Mouse (Mus musculus): ENCODE measurements around the gene Xirp1. TPM values are rescaled to one million over a fixed set of nuclear protein-coding genes. Genes with fewer than 3 reads are reported as not detected.

The Xirp1 gene
- polyA plus RNA-seq, 1 experiment = 3.5 TPM

GRCm38 (mm10) chr9:119973869-119974520, 49.4 kb downstream of the Xirp1 start:
- TF ChIP-seq CTCF (IDR thresholded peaks at IDR 0.05; ENCODE audit: control insufficient read depth, insufficient read depth, insufficient read length) = peak; percentile 39
- TF ChIP-seq CEBPB (IDR thresholded peaks at IDR 0.05; ENCODE audit: low read depth) = no peak
- no peak for TF ChIP-seq MYOG (IDR thresholded peaks at IDR 0.05; ENCODE audit: control insufficient read depth, extremely low read depth, insufficient read length)
- TF ChIP-seq MAX (IDR thresholded peaks at IDR 0.05) = no peak
- peaks cover 48% of the 10 kb centered on the region for H3K36me3 ChIP-seq (ENCODE audit: control insufficient read depth, insufficient read depth)
- H3K27me3 ChIP-seq (ENCODE audit: control insufficient read depth, insufficient read depth, insufficient read length) = no peaks in the 10 kb centered on the region
- peaks cover 18% of the 10 kb centered on the region for H3K79me3 ChIP-seq (ENCODE audit: low read depth)
- no peak overlapping the region for H3ac ChIP-seq (ENCODE audit: control insufficient read depth, insufficient read length, low read depth)
- H3K4me3 ChIP-seq (ENCODE audit: insufficient read depth, poor library complexity, severe bottlenecking) = no peak overlapping the region
- H3K79me2 ChIP-seq (ENCODE audit: control insufficient read depth, insufficient read depth) = peaks cover 27% of the 10 kb centered on the region

- TF ChIP-seq MAX (IDR thresholded peaks at IDR 0.05) (no peak), CTCF (IDR thresholded peaks at IDR 0.05; ENCODE audit: control insufficient read depth, insufficient read depth, insufficient read length) (no peak), CEBPB (IDR thresholded peaks at IDR 0.05; ENCODE audit: low read depth) (no peak), FOSL1 (IDR thresholded peaks at IDR 0.05; ENCODE audit: insufficient read depth, low read length, poor library complexity, severe bottlenecking) (no peak)
Measured at GRCm38 (mm10) chr9:119973281-119973680, 50.1 kb downstream of the Xirp1 start.

GRCm38 (mm10) chr9:119972582-119972981, 50.8 kb downstream of the Xirp1 start:
- H3K27me3 ChIP-seq (ENCODE audit: control insufficient read depth, insufficient read depth, insufficient read length) = no peaks in the 10 kb centered on the region
- H3K4me3 ChIP-seq (ENCODE audit: insufficient read depth, poor library complexity, severe bottlenecking) = no peak overlapping the region
- peaks cover 13% of the 10 kb centered on the region for H3K79me2 ChIP-seq (ENCODE audit: control insufficient read depth, insufficient read depth)
- peaks cover 3% of the 10 kb centered on the region for H3K79me3 ChIP-seq (ENCODE audit: low read depth)
- no peak overlapping the region for H3ac ChIP-seq (ENCODE audit: control insufficient read depth, insufficient read length, low read depth)
- H3K36me3 ChIP-seq (ENCODE audit: control insufficient read depth, insufficient read depth) = peaks cover 48% of the 10 kb centered on the region
- TF ChIP-seq CEBPB (IDR thresholded peaks at IDR 0.05; ENCODE audit: low read depth) (no peak), FOSL1 (IDR thresholded peaks at IDR 0.05; ENCODE audit: insufficient read depth, low read length, poor library complexity, severe bottlenecking) (no peak), MAX (IDR thresholded peaks at IDR 0.05) (no peak), CTCF (IDR thresholded peaks at IDR 0.05; ENCODE audit: control insufficient read depth, insufficient read depth, insufficient read length) (no peak), MYOD1 (IDR thresholded peaks at IDR 0.05; ENCODE audit: control insufficient read depth, insufficient read length, low read depth) (no peak), USF1 (IDR thresholded peaks at IDR 0.05; ENCODE audit: low read depth) (no peak), MYOG (IDR thresholded peaks at IDR 0.05; ENCODE audit: control insufficient read depth, extremely low read depth, insufficient read length) (no peak)

More at GRCm38 (mm10) chr9:119973281-119973680, 50.1 kb downstream of the Xirp1 start:
- Histone ChIP-seq H3K36me3 (ENCODE audit: control insufficient read depth, insufficient read depth) (peaks cover 48% of the 10 kb centered on the region), H3K4me3 (ENCODE audit: insufficient read depth, poor library complexity, severe bottlenecking) (no peak overlapping the region), H3K79me3 (ENCODE audit: low read depth) (peaks cover 10% of the 10 kb centered on the region), H3K79me2 (ENCODE audit: control insufficient read depth, insufficient read depth) (peaks cover 20% of the 10 kb centered on the region), H3K27me3 (ENCODE audit: control insufficient read depth, insufficient read depth, insufficient read length) (no peaks in the 10 kb centered on the region), H3ac (ENCODE audit: control insufficient read depth, insufficient read length, low read depth) (no peak overlapping the region)

GRCm38 (mm10) chr9:119972166-119972565, 51.2 kb downstream of the Xirp1 start:
- no peak overlapping the region for H3K4me3 ChIP-seq (ENCODE audit: insufficient read depth, poor library complexity, severe bottlenecking)
- no peak overlapping the region for H3ac ChIP-seq (ENCODE audit: control insufficient read depth, insufficient read length, low read depth)
- H3K36me3 ChIP-seq (ENCODE audit: control insufficient read depth, insufficient read depth) = peaks cover 46% of the 10 kb centered on the region
- H3K79me3 ChIP-seq (ENCODE audit: low read depth) = peaks cover under 1% of the 10 kb centered on the region
- H3K27me3 ChIP-seq (ENCODE audit: control insufficient read depth, insufficient read depth, insufficient read length) = no peaks in the 10 kb centered on the region
- peaks cover 9% of the 10 kb centered on the region for H3K79me2 ChIP-seq (ENCODE audit: control insufficient read depth, insufficient read depth)
- TF ChIP-seq CEBPB (IDR thresholded peaks at IDR 0.05; ENCODE audit: low read depth) = no peak
- TF ChIP-seq MAX (IDR thresholded peaks at IDR 0.05) = no peak
- TF ChIP-seq MYOG (IDR thresholded peaks at IDR 0.05; ENCODE audit: control insufficient read depth, extremely low read depth, insufficient read length) = no peak
- TF ChIP-seq USF1 (IDR thresholded peaks at IDR 0.05; ENCODE audit: low read depth) = no peak
- TF ChIP-seq MYOD1 (IDR thresholded peaks at IDR 0.05; ENCODE audit: control insufficient read depth, insufficient read length, low read depth) = no peak
- TF ChIP-seq FOSL1 (IDR thresholded peaks at IDR 0.05; ENCODE audit: insufficient read depth, low read length, poor library complexity, severe bottlenecking) = no peak
- no peak for TF ChIP-seq CTCF (IDR thresholded peaks at IDR 0.05; ENCODE audit: control insufficient read depth, insufficient read depth, insufficient read length)

GRCm38 (mm10) chr9:119970763-119971656, 52.4 kb downstream of the Xirp1 start:
- Histone ChIP-seq H3ac (ENCODE audit: control insufficient read depth, insufficient read length, low read depth) (no peak overlapping the region), H3K79me3 (ENCODE audit: low read depth) (no peaks in the 10 kb centered on the region), H3K4me3 (ENCODE audit: insufficient read depth, poor library complexity, severe bottlenecking) (no peak overlapping the region), H3K79me2 (ENCODE audit: control insufficient read depth, insufficient read depth) (no peaks in the 10 kb centered on the region), H3K27me3 (ENCODE audit: control insufficient read depth, insufficient read depth, insufficient read length) (no peaks in the 10 kb centered on the region), H3K36me3 (ENCODE audit: control insufficient read depth, insufficient read depth) (peaks cover 37% of the 10 kb centered on the region)
- no peak for TF ChIP-seq FOSL1 (IDR thresholded peaks at IDR 0.05; ENCODE audit: insufficient read depth, low read length, poor library complexity, severe bottlenecking)
- TF ChIP-seq MYOD1 (IDR thresholded peaks at IDR 0.05; ENCODE audit: control insufficient read depth, insufficient read length, low read depth) = no peak
- no peak for TF ChIP-seq CTCF (IDR thresholded peaks at IDR 0.05; ENCODE audit: control insufficient read depth, insufficient read depth, insufficient read length)
- no peak for TF ChIP-seq MYOG (IDR thresholded peaks at IDR 0.05; ENCODE audit: control insufficient read depth, extremely low read depth, insufficient read length)
- no peak for TF ChIP-seq MAX (IDR thresholded peaks at IDR 0.05)
- TF ChIP-seq CEBPB (IDR thresholded peaks at IDR 0.05; ENCODE audit: low read depth) = no peak
- no peak for TF ChIP-seq USF1 (IDR thresholded peaks at IDR 0.05; ENCODE audit: low read depth)
